Mouse (Mus musculus): ENCODE measurements at regions not wholly inside any gene's neighbourhood (a gene's known extent, or its start where the extent isn't known, plus 50 kb on each side); places are given as distances from the start of the nearest gene placed in this dataset.

DNA sequence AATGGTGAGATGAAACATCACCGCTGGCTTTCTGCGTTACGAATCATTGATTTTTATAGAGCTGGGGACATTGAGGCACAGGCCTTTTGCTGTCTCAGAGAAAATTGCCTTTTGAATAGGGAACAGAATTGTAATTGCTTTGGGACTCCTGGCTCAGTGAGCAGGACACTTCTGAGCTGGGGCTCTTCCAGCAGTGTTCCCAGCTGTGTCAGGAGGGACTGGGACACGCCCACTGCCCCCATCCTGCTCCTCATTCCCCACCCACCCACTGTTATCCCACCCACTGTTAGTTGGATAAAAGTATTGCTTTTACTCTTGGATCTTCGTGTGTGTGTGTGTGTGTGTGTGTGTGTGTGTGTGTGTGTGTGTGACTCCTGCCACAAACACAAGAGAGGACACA lies 204.4 kb upstream of the 1700012A03Rik start:
- no peak for TF ChIP-seq CTCF (IDR thresholded peaks at IDR 0.05; ENCODE audit: control insufficient read depth, insufficient read depth, low read length)
- TF ChIP-seq POLR2A (IDR thresholded peaks at IDR 0.05; ENCODE audit: borderline replicate concordance, control insufficient read depth, low read depth, low read length): no peak

Data from bone marrow, adult 2 months (tissue).